Mouse (Mus musculus) liver, adult 2 months (tissue): ENCODE measurements around the gene Msrb1.

Source experiments
- CTCF ChIP-seq: fragments of 200-500 bp; IDR thresholded peaks from 2 replicates; pipeline ENCODE4 v1.5.1; 2011; ENCODE audit warnings: low read depth, low read length, control low read depth
- POLR2A ChIP-seq: fragments of 200-500 bp; IDR thresholded peaks from 2 replicates; pipeline ENCODE4 v1.6.1; 2011; ENCODE audit warnings: low read length, control low read depth; ENCODE audit not compliant: insufficient read depth; ENCODE audit errors: extremely low read depth

GRCm38 (mm10) chr17:24745526-24746497 is 9.4 kb downstream of the Msrb1 start:
- peak; percentile 75 for TF ChIP-seq CTCF
- TF ChIP-seq POLR2A = no peak
